Mouse (Mus musculus) heart, postnatal 10 days (tissue): ENCODE results near the gene Nol10. TPM values are rescaled to one million over a fixed set of nuclear protein-coding genes. Genes with fewer than 3 reads are reported as not detected.

Experiments used
- DNase-seq, 2 experiments: peaks; one replicate each; pipeline ENCODE4 v3.0.0; 2021
- intact Hi-C: fragments of 180-260 bp; cut with DNase I; formaldehyde crosslinking; loops from one replicate; pipeline ENCODE4 v1.15.1; 2025
- total RNA-seq, 2 experiments: library from RNA; stranded (reverse); gene quantifications; 2 replicates each; pipeline ENCODE4 v1.2.3; 2021

Nol10 gene
- total RNA-seq, 2 experiments from 2014 or later: 9.0 to 9.7 TPM

- no peak for DNase-seq
- intact Hi-C loops: loop anchor here (10.0 kb wide), 1 partner anchor 325 kb away; no protein-coding TSS in a partner anchor
Measured at GRCm38 (mm10) chr12:17360104-17360503, 11.8 kb downstream of the Nol10 start.

- intact Hi-C loops: loop anchor here (10.0 kb wide), 1 partner anchor 324 kb away; no protein-coding TSS in a partner anchor
Measured at GRCm38 (mm10) chr12:17360650-17361049, 12.4 kb downstream of the Nol10 start.

GRCm38 (mm10) chr12:17362316-17362715 is 14.1 kb downstream of the Nol10 start:
- DNase-seq: no peak
- intact Hi-C loops: loop anchor here (10.0 kb wide), 1 partner anchor 322 kb away; no protein-coding TSS in a partner anchor

More at GRCm38 (mm10) chr12:17360650-17361049, 12.4 kb downstream of the Nol10 start:
- no peak for DNase-seq

GRCm38 (mm10) chr12:17366981-17367380 is 18.7 kb downstream of the Nol10 start:
- intact Hi-C loops: loop anchor here (2.0 to 10.0 kb wide), 5 partner anchors 75 to 440 kb away; no protein-coding TSS in a partner anchor
- peak; percentile 68 to 79 for DNase-seq

GRCm38 (mm10) chr12:17369111-17369510 is 20.9 kb downstream of the Nol10 start:
- DNase-seq: no peak
- intact Hi-C loops: loop anchor here (5.0 to 10.0 kb wide), 3 partner anchors 73 to 438 kb away; no protein-coding TSS in a partner anchor

GRCm38 (mm10) chr12:17369551-17370325 is 21.5 kb downstream of the Nol10 start:
- intact Hi-C loops: loop anchor here (5.0 to 10.0 kb wide), 3 partner anchors 73 to 438 kb away; no protein-coding TSS in a partner anchor
- no peak for DNase-seq

GRCm38 (mm10) chr12:17371589-17372235 is 23.5 kb downstream of the Nol10 start:
- peak in 1 of 2 experiments; percentile 19 for DNase-seq

GRCm38 (mm10) chr12:17372696-17373095 is 24.4 kb downstream of the Nol10 start:
- intact Hi-C loops: no loop called here
- no peak for DNase-seq

More at GRCm38 (mm10) chr12:17371589-17372235, 23.5 kb downstream of the Nol10 start:
- intact Hi-C loops: no loop called here

GRCm38 (mm10) chr12:17373470-17373975 is 25.3 kb downstream of the Nol10 start:
- DNase-seq: no peak
- intact Hi-C loops: no loop called here

GRCm38 (mm10) chr12:17375243-17375642 is 27.0 kb downstream of the Nol10 start:
- intact Hi-C loops: no loop called here
- DNase-seq: no peak

GRCm38 (mm10) chr12:17376521-17376920 is 28.3 kb downstream of the Nol10 start:
- no peak for DNase-seq
- intact Hi-C loops: no loop called here

- intact Hi-C loops: no loop called here
- no peak for DNase-seq
Measured at GRCm38 (mm10) chr12:17380991-17381390, 32.7 kb downstream of the Nol10 start.

- DNase-seq: no peak
- intact Hi-C loops: no loop called here
Measured at GRCm38 (mm10) chr12:17382759-17383158, 34.5 kb downstream of the Nol10 start.

GRCm38 (mm10) chr12:17386896-17387295 is 38.6 kb downstream of the Nol10 start:
- intact Hi-C loops: no loop called here

GRCm38 (mm10) chr12:17387332-17388135 is 39.3 kb downstream of the Nol10 start:
- DNase-seq: no peak
- intact Hi-C loops: no loop called here

More at GRCm38 (mm10) chr12:17386896-17387295, 38.6 kb downstream of the Nol10 start:
- DNase-seq: no peak

GRCm38 (mm10) chr12:17388136-17388437 is 39.8 kb downstream of the Nol10 start:
- intact Hi-C loops: no loop called here
- DNase-seq: no peak

GRCm38 (mm10) chr12:17390036-17390435 is 41.8 kb downstream of the Nol10 start:
- intact Hi-C loops: loop anchor here (2.0 kb wide), 1 partner anchor 55 kb away; no protein-coding TSS in a partner anchor
- no peak for DNase-seq

- DNase-seq: peak; percentile 23 to 34
- intact Hi-C loops: loop anchor here (2.0 kb wide), 1 partner anchor 54 kb away; no protein-coding TSS in a partner anchor
Measured at GRCm38 (mm10) chr12:17390510-17390909, 42.3 kb downstream of the Nol10 start.

- intact Hi-C loops: no loop called here
- no peak for DNase-seq
Measured at GRCm38 (mm10) chr12:17393148-17393547, 44.9 kb downstream of the Nol10 start.

- intact Hi-C loops: no loop called here
- no peak for DNase-seq
Measured at GRCm38 (mm10) chr12:17397150-17397549, 48.9 kb downstream of the Nol10 start.
